Mouse (Mus musculus) lung, postnatal 0 days (tissue): ENCODE results near the gene Cutal. TPM values are rescaled to one million over a fixed set of nuclear protein-coding genes. Genes with fewer than 3 reads are reported as not detected.

ENCODE experiments used
- ATAC-seq: fragments of 200-750 bp; cut with Nextera tagmentation; 2 replicates; pipeline ENCODE4 v1.8.0; 2017; ENCODE audit warnings: moderate library complexity
- DNase-seq: peaks from one replicate; pipeline ENCODE4 v3.0.0-alpha.2; 2016; ENCODE audit warnings: low spot score
- H3K27ac ChIP-seq: fragments of 300-500 bp; sonication (generic); 2 replicates; pipeline ENCODE4 v1.5.1; 2014; ENCODE audit warnings: antibody characterized with exemption, mild to moderate bottlenecking, low read length, mixed read lengths
- H3K27me3 ChIP-seq: fragments of 300-500 bp; sonication (generic); replicated peaks from 2 replicates; pipeline ENCODE4 v1.6.1; 2014; ENCODE audit warnings: low read length, mixed read lengths; ENCODE audit not compliant: insufficient read depth
- H3K36me3 ChIP-seq: fragments of 300-500 bp; sonication (generic); 2 replicates; pipeline ENCODE4 v1.6.1; 2014; ENCODE audit warnings: low read length, mixed read lengths; ENCODE audit not compliant: insufficient read depth
- H3K4me1 ChIP-seq: fragments of 300-500 bp; sonication (generic); 2 replicates; pipeline ENCODE4 v1.6.1; 2014; ENCODE audit warnings: antibody characterized with exemption, low read depth, low read length, mixed read lengths; ENCODE audit not compliant: insufficient read depth
- H3K4me2 ChIP-seq: fragments of 300-500 bp; sonication (generic); replicated peaks from 2 replicates; pipeline ENCODE4 v1.6.1; 2014; ENCODE audit warnings: low read depth, mild to moderate bottlenecking, low read length, moderate library complexity, mixed read lengths
- H3K4me3 ChIP-seq: fragments of 300-500 bp; sonication (generic); 2 replicates; pipeline ENCODE4 v1.5.1; 2014; ENCODE audit warnings: low read depth, low read length
- H3K9ac ChIP-seq: fragments of 300-500 bp; sonication (generic); replicated peaks from 2 replicates; pipeline ENCODE4 v1.6.1; 2014; ENCODE audit warnings: low read depth, mild to moderate bottlenecking
- H3K9me3 ChIP-seq: fragments of 300-500 bp; sonication (generic); 2 replicates; pipeline ENCODE4 v1.6.1; 2016; ENCODE audit warnings: low read length, mixed read lengths
- CTCF ChIP-seq: IDR thresholded peaks from 2 replicates; pipeline ENCODE4 v1.5.1; 2016; ENCODE audit warnings: antibody characterized with exemption, mild to moderate bottlenecking
- EP300 ChIP-seq: IDR thresholded peaks from 2 replicates; pipeline ENCODE4 v1.6.1; 2016; ENCODE audit warnings: antibody characterized with exemption, mild to moderate bottlenecking, control low read depth
- WGBS: fragments of 180-500 bp; shearing (Covaris S2); extraction: QIAGEN DNeasy Blood & Tissue Kit; methylation state at CpG from one replicate; pipeline ENCODE4 v1.1.7; 2014; 5-methylcytosine and 5-hydroxymethylcytosine counted together
- polyA plus RNA-seq: library from polyadenylated mRNA; unstranded; fragments of >200 nt; fragmentation: Nextera tagmentation; extraction: Ambion mirVana; gene quantifications from 2 replicates; pipeline ENCODE4 v1.2.1, GENCODE M21; 2015

The Cutal gene
- polyA plus RNA-seq, 1 experiment from 2014 or later, result 5.4 TPM

GRCm38 (mm10) chr2:34855265-34855664 lies 18.9 kb upstream of the Cutal start:
- ATAC-seq (no peak), DNase-seq (no peak)
- TF ChIP-seq EP300 (no peak), CTCF (peak; percentile 61)
- peaks cover 41% of the 10 kb centered on the region for H3K36me3 ChIP-seq
- no peak overlapping the region for H3K9ac ChIP-seq
- H3K9me3 ChIP-seq, result no peaks in the 10 kb centered on the region
- H3K4me1 ChIP-seq, result no peaks in the 10 kb centered on the region
- H3K4me2 ChIP-seq, result no peak overlapping the region
- H3K27me3 ChIP-seq, result no peaks in the 10 kb centered on the region
- H3K4me3 ChIP-seq, result no peak overlapping the region
- 91% methylated on average over 4 of the region's 4 CpGs for WGBS
- no peak overlapping the region for H3K27ac ChIP-seq

GRCm38 (mm10) chr2:34857728-34858127 lies 16.5 kb upstream of the Cutal start:
- Histone ChIP-seq H3K27ac (no peak overlapping the region), H3K4me2 (no peak overlapping the region), H3K27me3 (no peaks in the 10 kb centered on the region), H3K9ac (no peak overlapping the region), H3K4me3 (no peak overlapping the region), H3K36me3 (peaks cover 34% of the 10 kb centered on the region), H3K9me3 (no peaks in the 10 kb centered on the region), H3K4me1 (no peaks in the 10 kb centered on the region)
- WGBS, result 92% methylated on average over 8 of the region's 8 CpGs
- no peak for DNase-seq
- ATAC-seq, result no peak
- no peak for TF ChIP-seq EP300
- TF ChIP-seq CTCF, result no peak

GRCm38 (mm10) chr2:34869680-34870079 lies 4.5 kb upstream of the Cutal start:
- Histone ChIP-seq H3K4me2 (peak overlapping the region; percentile 79), H3K9me3 (no peaks in the 10 kb centered on the region), H3K36me3 (peaks cover 10% of the 10 kb centered on the region), H3K27me3 (no peaks in the 10 kb centered on the region), H3K4me3 (peak overlapping the region; percentile 90; the same call in 1 of the 2 replicates), H3K4me1 (peaks cover 6% of the 10 kb centered on the region; the same call in 1 of the 2 replicates), H3K9ac (peak overlapping the region; percentile 41; the same call in 1 of the 2 replicates), H3K27ac (no peak overlapping the region)
- TF ChIP-seq CTCF, result no peak
- TF ChIP-seq EP300, result no peak
- no peak for ATAC-seq
- peak; percentile 39 for DNase-seq
- WGBS, result 29% methylated on average over 5 of the region's 5 CpGs

GRCm38 (mm10) chr2:34870520-34871474 lies 3.4 kb upstream of the Cutal start:
- under 1% methylated on average over 67 of the region's 67 CpGs for WGBS
- H3K9ac ChIP-seq, result peak overlapping the region; percentile 76
- peaks cover 6% of the 10 kb centered on the region; the same call in 1 of the 2 replicates for H3K4me1 ChIP-seq
- peak overlapping the region; percentile 96 for H3K27ac ChIP-seq
- TF ChIP-seq EP300 (peak; percentile 99), CTCF (no peak)
- peak overlapping the region; percentile 90 for H3K4me3 ChIP-seq
- ATAC-seq (peak; percentile 97), DNase-seq (peak; percentile 100)
- H3K9me3 ChIP-seq, result no peaks in the 10 kb centered on the region
- H3K36me3 ChIP-seq, result peaks cover under 1% of the 10 kb centered on the region; the same call in 1 of the 2 replicates
- no peaks in the 10 kb centered on the region for H3K27me3 ChIP-seq
- peak overlapping the region; percentile 79 for H3K4me2 ChIP-seq

GRCm38 (mm10) chr2:34874816-34875345 lies 685 bp downstream of the Cutal start, which contains the start of gene Psmd5:
Psmd5 (minus strand) TSS chr2:34874968.
- Histone ChIP-seq H3K9ac (peak within 1 kb of the TSS; percentile 48; the same call in 1 of the 2 replicates), H3K9me3 (no peaks in the 10 kb centered on the region), H3K4me1 (peaks cover 6% of the 10 kb centered on the region; the same call in 1 of the 2 replicates), H3K4me3 (peak within 1 kb of the TSS; percentile 36), H3K36me3 (no peaks in the 10 kb centered on the region), H3K27ac (peak within 1 kb of the TSS; percentile 82), H3K4me2 (peak within 1 kb of the TSS; percentile 64), H3K27me3 (no peaks in the 10 kb centered on the region)
- DNase-seq (no peak), ATAC-seq (no peak)
- no peak for TF ChIP-seq EP300
- TF ChIP-seq CTCF, result no peak; the same call in 1 of the 2 replicates
- WGBS, result 18% methylated on average over 8 of the region's 8 CpGs

GRCm38 (mm10) chr2:34880054-34880453 lies 5.9 kb downstream of the Cutal start:
- ATAC-seq, result no peak
- no peak overlapping the region for H3K9ac ChIP-seq
- H3K27me3 ChIP-seq, result no peaks in the 10 kb centered on the region
- H3K4me1 ChIP-seq, result no peaks in the 10 kb centered on the region
- TF ChIP-seq EP300 (no peak), CTCF (no peak)
- no peaks in the 10 kb centered on the region for H3K9me3 ChIP-seq
- no peaks in the 10 kb centered on the region for H3K36me3 ChIP-seq
- no peak overlapping the region for H3K27ac ChIP-seq
- no peak for DNase-seq
- WGBS, result 85% methylated on average over 10 of the region's 10 CpGs
- H3K4me3 ChIP-seq, result no peak overlapping the region
- no peak overlapping the region for H3K4me2 ChIP-seq
